Mouse (Mus musculus) hindbrain, embryonic 13.5 days (tissue): ENCODE measurements at regions not wholly inside any gene's neighbourhood (a gene's known extent, or its start where the extent isn't known, plus 50 kb on each side); places are given as distances from the start of the nearest gene placed in this dataset.

Experiments
- ATAC-seq: fragments of 200-750 bp; cut with Nextera tagmentation; 2 replicates; pipeline ENCODE4 v1.8.0; 2017; ENCODE audit warnings: moderate TSS enrichment; ENCODE audit not compliant: low FRiP score
- H3K27ac ChIP-seq: fragments of 300-500 bp; sonication (generic); 2 replicates; pipeline ENCODE4 v1.5.1; 2015; ENCODE audit warnings: inconsistent platforms, mild to moderate bottlenecking, moderate library complexity
- H3K27me3 ChIP-seq: fragments of 300-500 bp; sonication (generic); 2 replicates; pipeline ENCODE4 v1.6.1; 2015; ENCODE audit warnings: mild to moderate bottlenecking, inconsistent platforms
- H3K36me3 ChIP-seq: fragments of 300-500 bp; sonication (generic); 2 replicates; pipeline ENCODE4 v1.6.1; 2015; ENCODE audit warnings: mild to moderate bottlenecking, inconsistent platforms
- H3K4me1 ChIP-seq: fragments of 300-500 bp; sonication (generic); replicated peaks from 2 replicates; pipeline ENCODE4 v1.6.1; 2015; ENCODE audit warnings: inconsistent platforms
- H3K4me2 ChIP-seq: fragments of 300-500 bp; sonication (generic); 2 replicates; pipeline ENCODE4 v1.6.1; 2015; ENCODE audit warnings: inconsistent platforms, mild to moderate bottlenecking, moderate library complexity
- H3K4me3 ChIP-seq: fragments of 300-500 bp; sonication (generic); 2 replicates; pipeline ENCODE4 v1.5.1; 2015; ENCODE audit warnings: mild to moderate bottlenecking, inconsistent platforms
- H3K9ac ChIP-seq: fragments of 300-500 bp; sonication (generic); 2 replicates; pipeline ENCODE4 v1.6.1; 2015; ENCODE audit warnings: mild to moderate bottlenecking, inconsistent platforms
- H3K9me3 ChIP-seq: fragments of 300-500 bp; sonication (generic); 2 replicates; pipeline ENCODE4 v1.6.1; 2016; ENCODE audit warnings: inconsistent platforms
- WGBS: fragments of 180-500 bp; shearing (Covaris S2); methylation state at CpG from one replicate; pipeline ENCODE4 v1.1.7; 2015; 5-methylcytosine and 5-hydroxymethylcytosine counted together

GRCm38 (mm10) chr12:70685432-70685831, 139.9 kb upstream of the Frmd6 start:
- no peaks in the 10 kb centered on the region for H3K27me3 ChIP-seq
- H3K9me3 ChIP-seq, result no peaks in the 10 kb centered on the region
- H3K27ac ChIP-seq, result peak overlapping the region; percentile 9; the same call in 1 of the 2 replicates
- peaks cover 30% of the 10 kb centered on the region for H3K4me1 ChIP-seq
- H3K4me3 ChIP-seq, result no peak overlapping the region
- no peaks in the 10 kb centered on the region for H3K36me3 ChIP-seq
- H3K4me2 ChIP-seq, result no peak overlapping the region
- no peak for ATAC-seq
- WGBS, result 74% methylated on average over 10 of the region's 10 CpGs
- no peak overlapping the region for H3K9ac ChIP-seq

GRCm38 (mm10) chr12:70686337-70686736, 139.0 kb upstream of the Frmd6 start:
- no peaks in the 10 kb centered on the region for H3K9me3 ChIP-seq
- no peak overlapping the region for H3K4me2 ChIP-seq
- 93% methylated on average over 10 of the region's 10 CpGs for WGBS
- ATAC-seq, result no peak
- no peak overlapping the region for H3K9ac ChIP-seq
- no peaks in the 10 kb centered on the region for H3K36me3 ChIP-seq
- no peak overlapping the region for H3K27ac ChIP-seq
- H3K4me3 ChIP-seq, result no peak overlapping the region
- peaks cover 30% of the 10 kb centered on the region for H3K4me1 ChIP-seq
- no peaks in the 10 kb centered on the region for H3K27me3 ChIP-seq

DNA sequence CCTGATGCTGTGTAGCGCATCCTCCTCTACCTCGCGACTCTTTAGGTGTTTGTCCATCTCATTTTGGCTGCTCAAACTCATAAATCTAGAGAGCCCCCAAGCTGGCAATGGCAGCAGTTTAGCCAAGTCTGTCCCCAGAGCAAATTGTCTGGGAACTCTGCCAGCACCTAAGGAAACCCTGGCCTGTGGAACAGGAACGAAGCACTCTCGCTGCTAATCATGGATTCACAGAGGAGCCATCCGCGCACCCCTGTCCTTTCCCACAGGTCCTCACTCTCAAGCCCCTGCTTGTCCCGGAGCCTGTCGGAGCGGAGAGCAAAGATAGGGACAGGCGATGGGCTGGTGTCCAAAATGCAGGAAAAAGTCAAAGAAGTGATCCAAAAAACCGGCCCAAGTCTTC, 138.3 kb upstream of the Frmd6 start:
- H3K36me3 ChIP-seq, result no peaks in the 10 kb centered on the region
- no peak overlapping the region for H3K9ac ChIP-seq
- no peak overlapping the region for H3K27ac ChIP-seq
- H3K4me1 ChIP-seq, result peaks cover 30% of the 10 kb centered on the region
- H3K4me3 ChIP-seq, result no peak overlapping the region
- 0 out of 2 replicates have a peak, but pooled peaks have one; percentile 21 for ATAC-seq
- no peak overlapping the region for H3K4me2 ChIP-seq
- 69% methylated on average over 12 of the region's 12 CpGs for WGBS
- H3K27me3 ChIP-seq, result no peaks in the 10 kb centered on the region
- H3K9me3 ChIP-seq, result no peaks in the 10 kb centered on the region

DNA sequence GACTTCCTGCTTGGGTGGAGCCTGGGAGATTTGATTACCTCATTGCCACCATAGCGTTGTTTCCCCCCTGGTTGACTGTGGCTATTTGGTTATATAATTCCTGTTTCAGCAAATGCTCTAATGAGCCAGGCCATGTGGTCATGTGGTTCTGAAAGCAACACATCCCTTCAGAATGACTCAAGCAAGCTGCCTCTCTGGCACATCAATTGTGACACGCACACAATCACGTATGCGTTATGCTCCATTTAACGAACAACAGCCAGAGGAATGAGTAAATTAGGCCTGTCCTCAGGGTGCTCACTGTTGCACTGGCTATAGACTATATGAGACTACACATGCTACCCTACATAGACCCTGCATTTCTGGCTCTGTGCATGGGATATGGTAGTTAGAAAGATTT, 130.2 kb upstream of the Frmd6 start:
- Histone ChIP-seq H3K9ac (no peak overlapping the region), H3K4me1 (peaks cover 2% of the 10 kb centered on the region; the same call in 1 of the 2 replicates), H3K36me3 (no peaks in the 10 kb centered on the region), H3K4me3 (no peak overlapping the region), H3K27me3 (no peaks in the 10 kb centered on the region), H3K4me2 (no peak overlapping the region), H3K27ac (no peak overlapping the region), H3K9me3 (no peaks in the 10 kb centered on the region)
- no peak for ATAC-seq
- WGBS, result 72% methylated on average over 5 of the region's 5 CpGs

DNA sequence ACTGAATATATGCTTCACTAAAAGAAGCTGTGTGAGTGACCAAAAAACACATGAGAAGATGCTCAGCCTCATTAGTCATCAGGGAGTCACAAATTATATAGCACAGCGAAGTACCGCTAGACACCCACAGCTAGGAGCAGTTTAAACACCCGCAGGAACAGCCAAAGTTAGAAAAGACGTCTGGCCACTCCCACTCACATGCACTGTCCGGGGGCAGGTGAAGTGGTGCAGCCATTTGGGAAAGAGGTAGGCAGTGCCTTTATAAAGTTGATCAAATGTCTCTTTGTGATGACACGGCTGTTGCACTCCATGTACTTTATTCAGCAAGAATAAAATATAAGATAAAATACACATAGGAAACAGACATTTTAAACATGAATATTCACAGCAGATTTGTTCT, 129.1 kb upstream of the Frmd6 start:
- 77% methylated on average over 6 of the region's 6 CpGs for WGBS
- peaks cover 2% of the 10 kb centered on the region; the same call in 1 of the 2 replicates for H3K4me1 ChIP-seq
- H3K9me3 ChIP-seq, result no peaks in the 10 kb centered on the region
- ATAC-seq, result no peak
- no peak overlapping the region for H3K4me3 ChIP-seq
- H3K9ac ChIP-seq, result no peak overlapping the region
- no peak overlapping the region for H3K27ac ChIP-seq
- H3K27me3 ChIP-seq, result no peaks in the 10 kb centered on the region
- H3K36me3 ChIP-seq, result no peaks in the 10 kb centered on the region
- H3K4me2 ChIP-seq, result no peak overlapping the region

DNA sequence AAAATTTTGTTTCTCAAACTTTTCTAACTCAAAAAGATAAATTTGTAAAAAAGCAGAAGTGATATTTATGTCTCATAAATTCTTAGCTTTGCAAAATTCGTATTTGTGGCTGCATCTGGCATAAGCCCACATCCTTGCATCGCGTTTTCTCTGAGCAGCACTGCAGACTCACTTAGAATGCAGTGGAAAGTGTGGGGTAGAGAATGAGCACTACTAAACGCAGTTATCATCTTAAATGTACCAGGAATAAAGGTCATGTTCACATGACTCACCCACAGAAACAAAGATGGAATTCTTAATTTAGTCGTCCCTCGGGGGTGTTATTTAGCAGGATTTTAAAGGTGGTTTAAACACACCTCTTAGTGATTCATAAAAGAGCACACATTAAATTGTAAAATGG, 126.8 kb upstream of the Frmd6 start:
- H3K9ac ChIP-seq, result no peak overlapping the region
- H3K4me2 ChIP-seq, result no peak overlapping the region
- no peaks in the 10 kb centered on the region for H3K4me1 ChIP-seq
- no peaks in the 10 kb centered on the region for H3K36me3 ChIP-seq
- no peak overlapping the region for H3K4me3 ChIP-seq
- no peaks in the 10 kb centered on the region for H3K27me3 ChIP-seq
- 89% methylated on average over 6 of the region's 6 CpGs for WGBS
- H3K27ac ChIP-seq, result no peak overlapping the region
- ATAC-seq, result no peak
- no peaks in the 10 kb centered on the region for H3K9me3 ChIP-seq

- WGBS, result 91% methylated on average over 5 of the region's 5 CpGs
- H3K36me3 ChIP-seq, result no peaks in the 10 kb centered on the region
- no peak overlapping the region for H3K9ac ChIP-seq
- no peaks in the 10 kb centered on the region for H3K9me3 ChIP-seq
- no peak for ATAC-seq
- H3K27ac ChIP-seq, result no peak overlapping the region
- no peak overlapping the region for H3K4me3 ChIP-seq
- no peaks in the 10 kb centered on the region for H3K27me3 ChIP-seq
- H3K4me1 ChIP-seq, result no peaks in the 10 kb centered on the region
- no peak overlapping the region for H3K4me2 ChIP-seq
Measured at GRCm38 (mm10) chr12:70702473-70702872, 122.8 kb upstream of the Frmd6 start.

GRCm38 (mm10) chr12:70706806-70707628, 118.3 kb upstream of the Frmd6 start:
- Histone ChIP-seq H3K4me2 (no peak overlapping the region), H3K9me3 (no peaks in the 10 kb centered on the region), H3K4me3 (no peak overlapping the region), H3K27me3 (no peaks in the 10 kb centered on the region), H3K27ac (no peak overlapping the region), H3K4me1 (no peaks in the 10 kb centered on the region), H3K36me3 (no peaks in the 10 kb centered on the region), H3K9ac (no peak overlapping the region)
- ATAC-seq, result no peak
- 89% methylated on average over 11 of the region's 11 CpGs for WGBS

- WGBS, result 63% methylated on average over 6 of the region's 6 CpGs
- H3K27ac ChIP-seq, result no peak overlapping the region
- H3K9me3 ChIP-seq, result no peaks in the 10 kb centered on the region
- H3K9ac ChIP-seq, result no peak overlapping the region
- no peaks in the 10 kb centered on the region for H3K36me3 ChIP-seq
- ATAC-seq, result no peak
- H3K4me3 ChIP-seq, result no peak overlapping the region
- no peaks in the 10 kb centered on the region for H3K4me1 ChIP-seq
- no peaks in the 10 kb centered on the region for H3K27me3 ChIP-seq
- H3K4me2 ChIP-seq, result no peak overlapping the region
Measured at GRCm38 (mm10) chr12:70707629-70708289, 117.6 kb upstream of the Frmd6 start.

DNA sequence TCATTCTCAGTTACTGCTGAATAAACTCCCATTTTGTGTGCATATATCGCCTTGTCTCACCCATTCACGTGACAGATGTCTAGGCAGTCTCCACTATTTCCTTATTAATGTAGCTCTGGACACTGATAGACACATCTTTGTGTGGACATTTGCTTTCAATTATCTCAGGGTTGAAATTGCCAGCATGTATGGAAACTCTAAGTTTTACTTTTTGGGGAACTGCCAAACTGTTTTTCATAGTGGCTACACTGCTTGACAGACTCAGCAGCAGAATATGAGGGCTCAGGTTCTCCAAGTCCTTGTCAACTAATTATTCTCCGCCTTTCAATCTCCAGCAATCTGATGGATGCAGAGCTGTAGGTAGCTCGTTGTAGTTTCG, 117.0 kb upstream of the Frmd6 start:
- Histone ChIP-seq H3K9ac (no peak overlapping the region), H3K4me3 (no peak overlapping the region), H3K27me3 (no peaks in the 10 kb centered on the region), H3K36me3 (no peaks in the 10 kb centered on the region), H3K27ac (no peak overlapping the region), H3K4me1 (no peaks in the 10 kb centered on the region), H3K9me3 (no peaks in the 10 kb centered on the region), H3K4me2 (no peak overlapping the region)
- 83% methylated on average over 5 of the region's 5 CpGs for WGBS
- ATAC-seq, result no peak

- no peaks in the 10 kb centered on the region for H3K36me3 ChIP-seq
- H3K9ac ChIP-seq, result no peak overlapping the region
- no peaks in the 10 kb centered on the region for H3K9me3 ChIP-seq
- no peak overlapping the region for H3K4me3 ChIP-seq
- no peak overlapping the region for H3K27ac ChIP-seq
- H3K4me1 ChIP-seq, result 0 out of 2 replicates have a peak, but pooled peaks cover 3% of the 10 kb centered on the region
- no peak overlapping the region for H3K4me2 ChIP-seq
- no peaks in the 10 kb centered on the region for H3K27me3 ChIP-seq
- ATAC-seq, result no peak
- 94% methylated on average over 7 of the region's 7 CpGs for WGBS
Measured at GRCm38 (mm10) chr12:70710311-70710710, 115.0 kb upstream of the Frmd6 start.

DNA sequence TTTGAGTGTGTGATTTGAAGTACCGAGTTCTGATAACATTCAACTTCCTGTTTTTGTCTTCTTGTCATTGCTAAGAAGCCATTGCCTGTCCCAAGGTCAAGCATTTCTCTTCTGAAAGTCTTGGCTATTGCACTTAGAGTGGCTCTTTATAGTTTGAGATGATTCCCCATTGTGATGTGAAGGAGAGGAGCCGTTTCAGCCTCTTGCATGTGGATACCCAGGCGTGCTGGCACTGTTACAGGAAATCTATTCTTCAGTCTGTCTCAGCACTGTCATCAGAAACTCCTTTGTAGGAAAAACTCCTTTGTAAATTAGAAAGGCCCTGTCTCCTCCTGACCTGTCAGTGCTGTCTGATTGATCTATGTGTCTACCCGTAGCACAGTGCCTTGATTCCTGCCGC, 114.3 kb upstream of the Frmd6 start:
- no peaks in the 10 kb centered on the region for H3K36me3 ChIP-seq
- H3K27me3 ChIP-seq, result no peaks in the 10 kb centered on the region
- no peak overlapping the region for H3K4me2 ChIP-seq
- no peaks in the 10 kb centered on the region for H3K9me3 ChIP-seq
- ATAC-seq, result no peak
- 50% methylated on average over 5 of the region's 5 CpGs for WGBS
- H3K27ac ChIP-seq, result no peak overlapping the region
- no peak overlapping the region for H3K9ac ChIP-seq
- H3K4me3 ChIP-seq, result no peak overlapping the region
- 0 out of 2 replicates have a peak, but pooled peaks cover 3% of the 10 kb centered on the region for H3K4me1 ChIP-seq
